Mouse (Mus musculus): ENCODE measurements around the gene Myo3b.

GRCm38 (mm10) chr2:70284109-70284508 lies 245.2 kb downstream of the Myo3b start:
- no peak for TF ChIP-seq CTCF (IDR thresholded peaks at IDR 0.05; ENCODE audit: borderline replicate concordance, insufficient read depth, low read length)
- TF ChIP-seq POLR2A (IDR thresholded peaks at IDR 0.05; ENCODE audit: low read depth, low read length) = no peak

Data from embryonic fibroblast, embryonic 13.5 days (primary cell).